Mouse (Mus musculus) cerebellum, postnatal 14 days (tissue): ENCODE data around the gene Gm35315.
A peak's percentile ranks its signal among the peaks of the same experiment; 100 is the strongest.
"Not testable (repeated sequence)": the region's sequence is repeated elsewhere in the genome, so short reads cannot be mapped to it uniquely, and the experiment has no call there.

Experiments
- DNase-seq, 2 experiments: peaks; one replicate each; pipeline ENCODE4 v3.0.0; 2021; ENCODE audit warnings: mixed read lengths in 2 of 2

Gene Gm35315

DNA sequence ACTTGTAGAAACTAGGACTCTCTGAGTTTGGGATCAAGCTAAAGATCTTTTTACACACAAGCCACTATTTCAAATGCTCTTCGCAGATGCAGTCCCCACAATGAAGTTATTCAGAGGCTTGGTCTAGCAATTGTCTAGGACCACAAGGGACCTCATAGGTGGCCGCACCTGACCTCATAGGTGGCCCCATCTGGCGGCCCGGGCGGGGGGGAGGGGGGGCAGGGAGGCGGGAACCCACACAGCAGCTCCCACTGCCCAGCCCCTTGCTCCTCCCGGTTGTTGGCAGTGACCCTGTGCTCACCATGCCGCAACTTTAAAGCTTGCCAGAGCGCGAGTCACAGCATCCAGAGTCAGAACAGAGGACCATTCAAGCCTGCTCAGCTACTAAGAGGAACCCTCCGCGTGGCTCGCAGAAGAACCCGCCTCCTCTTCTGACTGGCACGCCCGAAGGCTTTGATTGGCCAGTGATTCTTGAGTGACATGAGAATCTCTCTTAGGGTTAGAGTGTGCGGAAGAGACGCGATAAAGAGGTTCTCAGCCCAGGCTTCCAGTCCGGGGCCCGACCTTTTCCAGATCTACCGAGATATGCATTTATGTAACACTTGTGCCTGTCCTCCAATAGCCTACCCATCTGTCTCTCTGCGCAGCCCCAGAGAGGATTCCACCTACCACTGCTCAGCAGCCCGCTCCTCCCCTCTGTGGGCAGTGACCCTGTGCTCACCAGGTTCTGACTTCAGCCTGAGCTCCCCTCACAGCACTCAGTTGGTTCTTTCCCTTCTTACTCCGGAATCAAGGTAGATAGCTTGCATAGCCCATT is at the start of gene Gm35315:
TSS of gene Gm35315 (minus strand) at position 391 of the 817 bp plus-strand sequence.
- DNase-seq: peak; percentile 86 to 88

DNA sequence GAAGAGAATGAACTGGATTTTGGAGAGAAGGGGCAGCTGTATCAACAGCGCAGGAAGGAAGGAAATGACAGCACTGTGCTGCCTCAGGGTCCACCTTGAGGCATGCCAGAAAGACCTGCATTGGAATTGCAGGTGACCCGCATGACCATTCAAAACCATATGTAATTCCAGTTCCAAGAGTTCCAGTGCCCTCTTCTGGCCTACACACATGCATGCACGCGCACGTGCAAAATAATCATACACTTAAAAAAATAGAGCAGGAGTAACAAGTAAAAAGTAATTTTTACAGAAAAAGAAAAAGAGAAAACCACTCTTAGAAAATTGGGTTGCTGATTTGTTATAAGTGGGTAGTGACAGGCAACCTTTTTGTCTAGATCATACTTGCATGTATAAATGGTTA is 48.8 kb upstream of the Gm35315 start:
- DNase-seq: peak; percentile 9 to 15

DNA sequence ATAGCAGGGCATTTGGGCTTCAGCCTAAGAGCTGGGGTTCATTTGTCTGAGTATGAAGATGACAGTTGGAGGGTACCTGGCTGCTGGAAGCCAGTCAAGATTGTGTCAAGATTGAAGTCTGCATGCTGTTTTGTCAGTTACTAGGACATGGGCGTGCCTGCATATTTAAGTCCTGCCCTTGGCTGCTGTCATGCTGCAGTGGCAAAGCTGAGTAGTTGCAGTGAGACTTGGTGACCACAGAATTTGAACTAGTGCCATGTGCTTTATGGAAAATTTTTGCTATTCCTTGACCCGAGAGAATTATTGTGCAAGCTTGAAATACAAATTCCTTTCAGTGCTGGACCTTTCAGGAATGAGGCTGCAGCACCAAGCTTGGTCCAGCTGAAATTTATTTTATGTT is 48.1 kb upstream of the Gm35315 start:
- DNase-seq: no peak

DNA sequence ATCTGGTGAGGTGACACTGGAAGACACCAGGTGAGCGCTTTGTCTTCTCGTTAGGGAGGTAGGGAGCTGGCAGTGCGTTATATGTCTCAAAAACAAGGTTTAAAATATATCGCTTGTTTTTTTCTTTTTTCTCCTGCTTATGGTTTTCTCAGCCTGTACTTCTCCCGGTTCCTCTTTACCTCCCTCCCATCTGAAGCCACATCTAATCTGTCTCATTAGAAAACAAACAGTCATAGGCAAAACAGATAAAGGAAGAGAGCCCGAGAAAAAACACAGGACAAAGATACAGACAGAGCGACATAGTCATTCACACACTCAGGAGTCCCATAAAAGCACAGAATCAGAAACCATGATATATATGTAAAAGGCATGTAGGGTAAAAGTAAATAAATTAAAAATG is 46.2 kb upstream of the Gm35315 start:
- DNase-seq: no peak

DNA sequence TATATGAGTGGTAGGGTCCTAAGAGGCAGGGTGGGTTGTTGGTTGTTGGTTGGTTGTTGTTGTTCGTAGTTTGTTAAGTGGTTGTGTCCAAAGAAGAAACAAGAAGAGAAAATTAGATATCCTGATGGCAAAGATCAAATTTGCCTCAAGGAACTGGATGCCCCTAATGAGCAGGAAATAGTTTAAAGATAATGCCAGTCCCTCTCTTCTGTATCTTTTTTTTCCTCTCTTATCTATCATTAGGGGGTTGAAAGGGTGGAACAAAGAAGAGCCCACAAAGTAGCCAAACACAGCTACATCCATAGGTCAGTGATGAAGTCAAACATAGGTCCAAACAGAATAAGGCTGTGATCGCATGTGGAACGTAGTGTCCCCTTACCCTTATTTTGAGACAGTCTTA is 45.1 kb upstream of the Gm35315 start:
- no peak for DNase-seq

DNA sequence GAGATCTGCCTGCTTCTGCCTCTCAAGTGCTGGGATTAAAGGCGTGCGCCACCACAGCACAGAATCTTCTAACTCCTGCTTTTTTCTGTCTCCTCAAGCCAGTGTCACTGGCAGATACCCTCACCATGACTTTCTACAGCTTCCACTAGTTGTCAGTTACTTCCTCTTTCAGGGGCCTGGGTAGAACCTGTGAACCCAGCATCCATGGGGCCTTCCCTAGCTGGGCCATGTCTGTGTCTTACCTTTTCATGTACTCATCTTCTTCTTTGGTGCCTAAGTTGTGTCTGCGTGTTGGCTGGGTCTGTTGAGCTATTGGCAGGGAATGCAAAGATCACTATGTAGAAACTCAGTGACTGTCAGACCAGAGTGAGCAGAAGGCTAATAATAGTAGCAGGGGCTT is 43.6 kb upstream of the Gm35315 start:
- DNase-seq: no peak

DNA sequence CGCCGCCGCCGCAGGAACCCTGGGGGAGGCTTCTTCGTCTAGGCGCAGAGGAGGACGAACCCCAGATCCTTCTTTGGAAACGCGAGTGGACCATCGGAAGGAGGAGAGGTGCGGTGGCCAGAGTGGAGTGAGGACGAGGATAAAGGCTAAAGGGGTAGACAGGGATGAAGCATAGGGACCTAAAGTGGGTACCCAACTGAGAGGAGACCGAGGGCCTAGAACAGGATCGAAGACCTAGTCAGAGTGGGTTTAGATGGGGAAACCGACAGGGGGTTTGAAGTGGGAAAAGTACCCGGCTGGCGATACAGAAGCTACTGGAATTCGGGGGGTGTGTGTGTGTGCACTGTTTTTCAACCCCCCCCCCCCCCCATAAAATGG is 41.9 kb upstream of the Gm35315 start:
- no peak for DNase-seq

DNA sequence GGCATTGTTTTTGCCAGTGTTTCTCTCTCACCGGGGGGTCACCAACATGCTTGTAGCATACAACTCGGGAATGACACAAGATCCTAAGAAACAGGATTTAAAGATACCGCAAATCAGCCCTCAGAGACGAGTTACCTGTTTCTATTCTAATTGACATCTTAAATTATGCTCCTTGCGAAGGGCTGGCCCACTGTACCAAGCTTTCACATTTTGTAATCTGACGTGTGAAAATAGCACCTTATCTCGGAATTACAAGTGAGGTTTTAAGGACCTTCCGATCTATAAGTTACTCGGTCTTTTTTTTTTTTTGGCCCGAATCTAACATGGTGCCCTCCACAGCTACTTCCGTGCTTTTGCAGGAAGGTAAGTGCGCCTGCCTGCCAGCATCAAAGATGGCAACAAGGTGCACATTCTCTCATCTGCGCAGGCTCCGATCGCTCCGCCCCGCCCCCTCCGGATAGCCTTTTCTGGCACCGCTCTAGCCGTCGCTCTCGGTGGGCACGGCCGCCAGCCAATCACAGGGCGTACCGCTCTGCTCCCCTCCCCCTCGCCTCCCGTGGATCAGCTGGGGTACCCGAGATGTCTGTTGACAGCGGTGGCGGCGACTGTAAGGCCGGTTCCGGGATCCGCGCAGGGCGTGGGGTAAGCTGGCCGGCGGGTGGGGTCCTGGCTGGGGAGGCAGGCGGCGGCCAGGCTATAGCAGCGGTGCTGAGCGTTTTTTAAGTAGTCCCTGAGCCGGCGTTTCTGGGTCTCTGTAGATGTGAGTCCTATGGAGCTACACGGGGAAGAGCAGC is 41.3 kb upstream of the Gm35315 start, which contains the start of gene Chfr:
TSS of gene Chfr (plus strand) at position 550 of the 794 bp plus-strand sequence.
- DNase-seq: peak; percentile 100

DNA sequence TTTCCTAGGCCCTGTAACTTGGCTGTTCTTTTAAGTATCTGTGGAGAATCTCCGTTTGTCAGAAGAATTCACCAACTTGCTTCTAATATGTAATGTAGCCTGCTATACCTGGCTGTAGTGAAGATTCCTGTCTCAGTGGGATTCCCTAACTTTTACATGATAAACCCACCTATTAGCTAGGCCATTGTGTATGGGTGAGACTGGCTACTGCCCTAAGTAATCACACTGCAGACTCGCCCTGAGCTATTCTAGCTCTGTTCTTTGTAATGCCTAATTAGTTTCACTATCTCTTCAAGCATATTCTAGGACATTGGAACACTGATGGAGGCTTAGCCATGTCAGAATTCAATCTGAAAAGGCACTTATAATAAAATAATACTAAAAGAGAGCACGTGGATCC is 28.2 kb upstream of the Gm35315 start:
- not testable (repeated sequence) for DNase-seq

DNA sequence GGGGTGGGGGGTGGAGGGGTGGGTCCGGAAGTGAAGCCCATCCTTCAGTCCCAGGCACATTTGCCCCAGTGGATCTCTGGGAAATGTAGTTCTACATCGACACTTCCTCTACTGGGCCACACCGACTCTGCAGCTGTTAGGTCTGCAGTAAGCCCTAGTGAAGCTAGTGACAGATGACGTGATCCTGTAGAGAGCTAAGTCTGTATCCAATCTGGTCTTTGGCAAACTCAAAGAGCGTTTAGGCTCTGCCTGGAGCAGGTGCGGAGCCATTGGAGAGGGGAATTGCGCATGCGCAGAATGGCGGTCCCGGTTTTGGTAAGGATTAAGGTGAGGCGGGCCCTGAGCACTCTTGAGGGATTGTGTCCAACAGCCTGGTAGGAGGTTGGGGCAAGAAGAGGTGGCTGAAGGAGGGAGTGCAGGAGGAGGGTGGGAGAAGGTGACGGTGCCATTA is 15.8 kb upstream of the Gm35315 start, which contains the start of gene Zfp605:
TSS of gene Zfp605 (plus strand) at position 102 of the 451 bp plus-strand sequence.
- DNase-seq: peak; percentile 96 to 98

DNA sequence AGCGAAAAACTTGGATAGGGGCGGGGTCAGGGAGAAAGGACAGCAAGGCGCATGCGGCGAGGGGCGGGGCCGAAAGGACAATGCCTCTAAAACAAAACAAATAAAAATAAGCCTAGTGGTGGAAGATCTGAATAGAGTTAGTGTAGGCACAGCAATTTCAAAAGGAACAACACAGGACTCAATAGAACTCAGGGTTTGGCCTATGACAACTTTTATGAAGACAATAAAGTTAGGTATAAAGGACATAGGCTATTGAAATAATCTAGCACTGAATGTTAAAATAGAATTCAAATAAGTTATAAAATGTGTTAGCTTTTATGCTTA is 14.0 kb upstream of the Gm35315 start:
- no peak for DNase-seq

DNA sequence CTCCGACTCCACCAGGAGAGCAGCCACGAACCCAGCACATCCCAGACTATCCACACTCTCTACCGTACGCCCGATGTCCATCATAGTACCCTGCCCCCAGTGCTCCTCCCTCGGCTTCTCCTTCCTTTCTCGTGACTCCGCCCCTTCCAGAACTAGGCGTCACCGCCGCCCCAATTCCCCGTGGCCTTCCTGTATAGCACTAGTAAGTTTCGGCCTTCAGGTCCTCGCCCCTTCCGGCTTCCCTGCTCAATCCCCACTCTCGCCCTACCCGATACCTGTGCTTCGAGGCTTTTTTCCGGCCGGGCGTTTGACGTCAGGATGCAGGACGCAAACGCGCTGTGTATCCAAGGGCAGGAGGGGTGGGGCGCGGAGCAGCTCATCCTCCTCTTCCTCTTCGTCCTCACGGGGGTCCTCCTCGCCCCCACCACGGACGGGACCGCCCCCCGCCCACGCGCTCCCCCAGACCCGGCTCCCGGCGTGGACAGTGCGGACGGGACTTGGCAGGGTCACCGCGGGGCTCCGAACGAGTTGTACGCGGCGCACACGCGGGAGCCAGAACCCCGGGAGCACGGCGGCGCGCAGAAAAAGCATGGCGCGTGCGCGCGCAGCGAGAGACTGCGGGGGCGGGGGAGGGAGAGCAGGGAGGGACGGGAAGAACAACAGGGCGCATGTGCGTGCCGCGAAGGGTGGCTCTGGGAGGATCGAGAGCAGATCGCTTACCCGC is 13.5 kb upstream of the Gm35315 start, which contains the start of gene Gtpbp6:
TSS of gene Gtpbp6 (minus strand) at position 617 of the 724 bp plus-strand sequence.
- peak; percentile 95 to 96 for DNase-seq

DNA sequence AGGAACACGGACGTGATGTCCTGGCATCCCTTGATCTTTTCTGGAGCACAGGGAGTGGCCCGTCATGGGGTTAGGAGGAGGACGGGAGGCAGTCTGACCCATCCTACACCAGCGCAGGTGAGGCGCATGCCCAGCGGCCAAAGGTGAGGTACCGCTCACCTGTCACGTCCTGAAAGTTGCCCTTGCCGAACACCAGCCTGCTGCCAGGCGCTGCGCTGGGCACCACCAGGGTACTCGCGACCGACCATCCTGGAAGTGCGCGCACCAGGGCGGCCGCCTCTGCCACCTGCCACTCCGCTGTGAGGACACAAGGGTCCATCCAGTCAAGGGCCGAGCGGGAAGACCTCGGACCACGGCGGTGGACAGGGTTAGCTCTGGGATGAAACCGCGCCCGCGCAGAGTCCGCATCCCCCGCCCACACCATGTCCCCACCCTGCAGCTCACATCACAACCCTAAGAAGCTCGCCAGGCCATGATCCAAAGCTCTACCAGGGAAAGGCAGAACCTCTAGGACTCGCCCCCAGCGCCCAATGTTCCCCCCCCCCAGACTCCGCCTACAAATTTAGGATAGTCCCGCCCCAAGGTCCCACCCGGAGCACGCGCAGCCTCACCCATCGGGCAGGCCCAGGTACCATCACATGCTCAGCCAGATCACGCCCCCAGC is 12.8 kb upstream of the Gm35315 start:
- peak in 1 of 2 experiments; percentile 62 for DNase-seq

DNA sequence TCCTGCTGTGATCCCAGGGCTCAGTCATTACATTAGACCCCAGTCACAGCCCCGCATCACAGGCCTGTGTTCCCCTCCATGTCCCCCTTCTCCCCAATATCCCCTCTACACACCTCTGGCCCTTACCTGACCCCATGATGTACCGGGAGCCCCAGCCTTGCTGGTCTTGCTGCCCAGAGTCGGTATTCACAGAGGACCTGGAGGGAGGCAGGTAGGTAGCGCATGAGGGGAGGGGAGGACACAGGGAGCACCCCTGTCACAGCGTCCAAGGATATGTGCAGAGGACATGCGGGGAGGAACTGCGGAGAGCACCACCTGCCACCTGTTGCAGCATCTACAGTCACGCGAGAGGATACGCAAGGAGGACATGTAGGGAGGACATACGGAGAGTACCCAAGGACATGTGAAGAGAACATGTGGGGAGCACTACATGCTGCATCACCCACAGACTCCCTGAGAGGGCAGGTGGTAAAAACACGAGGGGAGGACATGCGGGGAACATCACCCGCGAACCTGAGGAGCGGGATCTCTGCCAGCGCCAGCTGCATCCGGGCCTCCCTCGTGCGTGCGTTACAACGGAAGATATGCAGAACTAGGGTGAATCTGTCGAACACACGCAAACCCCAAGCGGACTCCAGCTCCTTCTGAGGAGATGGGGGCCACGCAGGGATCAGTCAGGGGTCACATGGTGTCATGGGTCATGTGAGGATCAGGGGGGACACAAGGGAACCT is 12.1 kb upstream of the Gm35315 start:
- peak; percentile 40 to 46 for DNase-seq

DNA sequence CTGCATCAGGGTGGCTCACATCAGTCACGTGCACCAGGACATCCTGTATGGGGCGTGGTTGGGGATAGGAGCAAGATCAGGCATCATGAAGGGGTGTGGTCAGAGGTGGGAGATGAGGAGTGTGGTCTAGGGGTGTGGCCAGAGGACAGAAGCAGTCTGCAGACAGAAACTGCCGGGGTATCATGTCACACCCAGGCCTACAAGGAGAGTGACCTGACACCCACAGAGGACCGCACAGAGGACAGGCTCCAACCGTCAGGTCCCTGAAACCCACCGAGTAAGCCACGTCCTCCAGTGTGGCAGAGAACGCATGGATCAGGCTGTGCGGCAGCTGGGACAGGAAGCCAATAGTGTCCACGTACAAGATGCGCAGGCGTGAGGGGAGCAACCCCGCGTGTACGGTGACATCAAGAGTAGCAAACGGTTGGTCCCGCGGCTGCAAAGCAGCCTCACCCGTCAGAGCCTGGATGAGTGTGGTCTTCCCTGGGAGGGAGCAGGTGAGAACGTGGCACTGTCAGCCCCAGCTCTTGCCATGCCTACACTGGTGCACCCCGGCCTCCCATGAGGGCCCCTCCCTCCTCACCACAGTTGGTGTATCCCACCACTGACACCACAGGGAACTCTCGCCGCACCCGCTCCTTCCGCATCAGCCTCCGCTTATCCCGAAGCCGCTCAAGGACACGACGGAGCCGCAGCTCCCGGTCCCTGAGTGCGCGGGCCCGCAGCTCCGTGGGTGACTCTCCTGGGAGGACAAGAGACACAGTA is 10.6 kb upstream of the Gm35315 start:
- DNase-seq: peak in 1 of 2 experiments; percentile 10

DNA sequence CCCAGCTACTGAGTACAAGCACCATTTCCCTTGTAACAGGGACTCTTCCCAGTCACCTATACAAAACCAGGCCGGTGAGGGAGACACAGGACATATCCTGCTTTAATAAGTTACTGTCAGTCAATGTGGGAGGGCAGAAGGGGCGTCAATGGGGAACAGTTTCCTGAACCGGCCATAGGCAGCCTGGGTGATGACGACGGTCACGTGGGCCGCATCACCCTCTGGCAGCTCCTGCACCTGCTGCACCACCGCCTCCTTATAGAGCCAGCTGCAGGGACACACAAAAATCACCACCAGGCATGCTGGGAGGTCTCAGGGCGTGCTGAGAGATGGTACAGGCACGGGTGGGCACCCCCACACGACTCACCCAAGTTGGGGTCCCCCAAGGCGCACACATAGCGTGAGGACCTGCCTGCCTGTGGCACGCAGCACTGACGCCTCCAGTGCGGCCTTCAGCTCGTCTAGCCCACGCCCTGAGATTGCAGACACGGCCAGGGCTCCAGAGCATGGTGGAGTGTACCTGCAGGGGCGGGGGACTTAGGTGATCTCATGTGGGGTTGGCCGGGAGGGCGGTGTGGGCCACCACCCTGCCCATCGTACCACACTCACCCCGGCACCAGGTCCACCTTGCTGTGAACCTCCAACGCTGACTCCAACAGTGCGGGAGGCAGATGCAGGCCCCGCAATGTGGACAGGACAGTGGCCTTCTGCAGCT is 9.8 kb upstream of the Gm35315 start:
- DNase-seq: no peak

DNA sequence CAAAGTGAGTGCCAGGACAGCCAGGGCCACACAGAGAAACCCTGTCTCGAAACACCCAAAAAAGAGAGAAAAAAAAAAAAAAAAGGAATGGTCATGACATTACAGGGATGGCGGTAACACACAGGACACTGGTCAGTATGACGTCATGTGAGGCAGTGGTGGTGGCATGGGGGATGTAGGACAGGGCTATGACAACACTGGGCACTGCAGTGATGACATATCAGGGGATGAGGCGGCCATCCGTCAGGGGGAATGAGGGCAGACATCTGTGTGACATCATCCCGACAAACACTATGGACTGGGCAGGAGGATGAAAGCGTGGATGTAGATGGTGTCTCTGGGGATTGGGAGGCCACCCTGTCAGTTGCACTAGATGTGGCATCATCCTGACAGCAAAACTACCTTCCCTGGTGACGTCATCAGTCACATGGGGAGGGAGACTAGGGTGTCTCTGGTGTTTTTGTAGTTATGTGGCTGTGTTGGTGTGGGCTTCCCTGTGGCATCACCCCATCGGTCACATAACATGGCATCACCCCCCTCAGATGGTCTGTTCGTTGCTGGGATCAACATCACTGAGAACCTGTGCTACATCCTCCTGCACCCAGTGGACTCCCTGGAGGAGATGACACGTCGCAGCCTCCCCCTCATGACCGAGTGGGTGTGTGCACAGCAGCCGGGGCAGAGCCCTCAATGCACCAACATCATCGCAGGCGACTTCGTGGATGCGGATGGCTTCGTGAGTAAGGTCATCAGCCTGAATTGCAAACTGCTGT is 8.8 kb upstream of the Gm35315 start:
- DNase-seq: no peak

DNA sequence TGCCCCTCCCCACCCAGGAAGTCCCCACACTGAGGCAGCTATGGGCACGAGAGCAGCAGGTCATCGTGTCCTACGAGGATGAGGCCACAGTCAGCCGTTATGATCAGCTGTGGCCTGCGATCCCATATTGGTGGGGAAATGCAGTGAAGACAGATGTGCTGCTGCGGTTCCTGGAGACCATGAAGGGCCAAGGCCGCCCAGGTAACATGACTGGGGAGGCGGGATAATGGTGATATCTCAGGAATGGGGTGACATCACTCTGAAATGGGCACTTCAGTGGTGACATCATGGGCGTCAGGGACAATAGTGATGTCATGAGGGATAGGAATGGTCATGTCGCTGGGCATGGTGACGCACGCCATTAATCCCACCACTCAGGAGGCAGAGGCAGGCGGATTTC is 8.2 kb upstream of the Gm35315 start:
- no peak for DNase-seq

DNA sequence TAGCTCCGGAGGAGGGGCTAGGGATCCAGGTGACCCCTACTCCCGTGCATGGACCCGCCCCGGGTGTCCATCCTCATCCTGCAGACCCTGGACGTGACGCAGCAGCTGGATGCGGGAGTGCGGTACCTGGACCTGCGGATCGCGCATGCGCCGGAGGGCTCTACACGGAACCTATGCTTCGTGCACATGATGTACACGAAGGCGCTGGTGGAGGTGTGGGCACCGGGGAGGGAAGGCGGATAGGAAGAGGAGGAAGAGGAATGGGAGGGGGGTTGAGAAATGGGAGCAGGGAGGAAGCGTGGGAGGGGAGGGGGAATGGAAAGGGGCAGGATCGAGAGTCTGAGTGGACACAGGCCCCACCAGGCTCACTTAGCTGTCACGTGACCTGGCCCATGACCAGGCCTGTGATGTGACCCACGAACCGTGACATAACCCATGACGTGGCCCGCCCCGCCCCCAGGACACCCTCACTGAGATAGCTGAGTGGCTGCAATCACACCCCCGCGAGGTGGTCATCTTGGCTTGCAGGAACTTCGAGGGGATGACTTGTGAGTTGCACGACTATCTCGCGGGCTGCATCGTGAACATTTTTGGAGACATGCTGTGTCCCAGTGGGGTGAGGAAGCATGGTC is 7.6 kb upstream of the Gm35315 start:
- DNase-seq: peak; percentile 68 to 80
